Mouse (Mus musculus): ENCODE data around the gene Cacna1c.

DNA sequence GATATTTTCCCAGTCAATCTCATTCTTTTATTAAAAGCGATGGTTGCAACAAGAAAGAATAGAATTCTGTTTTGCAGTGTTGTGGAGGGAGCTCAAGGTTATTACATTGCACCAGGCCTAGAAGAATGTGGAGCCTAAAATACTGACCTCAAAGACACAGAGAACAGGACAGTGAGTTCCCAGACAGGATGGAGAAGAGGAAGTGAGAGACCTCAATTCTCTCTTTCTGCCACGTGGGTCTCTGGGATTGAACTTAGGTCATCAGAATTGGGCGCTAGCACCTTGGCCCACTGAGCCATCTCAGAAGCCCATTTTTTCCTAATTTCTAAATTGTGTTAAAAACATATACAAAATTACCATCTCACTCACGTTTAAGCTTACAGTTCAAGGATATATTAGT lies 501.6 kb downstream of the Cacna1c start:
- TF ChIP-seq CTCF (IDR thresholded peaks at IDR 0.05; ENCODE audit: low read depth, low read length): no peak
- no peak for TF ChIP-seq EP300 (IDR thresholded peaks at IDR 0.05; ENCODE audit: insufficient read depth, low read depth, low read length)

Data from ES-Bruce4 (cell line).